Mouse (Mus musculus) cerebellum, adult (tissue): Measurements from ENCODE around the gene Smco4.
"Not testable (repeated sequence)": the region's sequence is repeated elsewhere in the genome, so short reads cannot be mapped to it uniquely, and the experiment has no call there.

Experiments used
- ATAC-seq: cut with Nextera tagmentation; 2 replicates; pipeline ENCODE4 v1.9.2; 2017; ENCODE audit warnings: mild to moderate bottlenecking, moderate library complexity, mixed read lengths; ENCODE audit not compliant: insufficient number of reproducible peaks, low FRiP score, low TSS enrichment

The Smco4 gene

GRCm38 (mm10) chr9:15536861-15537426 is 43.7 kb downstream of the Smco4 start:
- ATAC-seq = no peak

- no peak for ATAC-seq
Measured at GRCm38 (mm10) chr9:15537455-15538048, 44.3 kb downstream of the Smco4 start.

- ATAC-seq = no peak
Measured at GRCm38 (mm10) chr9:15538979-15539533, 45.8 kb downstream of the Smco4 start.

- no peak for ATAC-seq
Measured at GRCm38 (mm10) chr9:15541735-15542354, 48.6 kb downstream of the Smco4 start.

- no peak for ATAC-seq
Measured at GRCm38 (mm10) chr9:15550461-15550961, 57.3 kb downstream of the Smco4 start.

GRCm38 (mm10) chr9:15551073-15551472 is 57.8 kb downstream of the Smco4 start:
- not testable (repeated sequence) for ATAC-seq

- ATAC-seq = no peak
Measured at GRCm38 (mm10) chr9:15551933-15552851, 59.0 kb downstream of the Smco4 start.

- ATAC-seq = no peak
Measured at GRCm38 (mm10) chr9:15553322-15553721, 60.1 kb downstream of the Smco4 start.

GRCm38 (mm10) chr9:15560451-15560850 is 67.2 kb downstream of the Smco4 start:
- no peak for ATAC-seq

GRCm38 (mm10) chr9:15562353-15562752 is 69.1 kb downstream of the Smco4 start:
- no peak for ATAC-seq

- no peak for ATAC-seq
Measured at GRCm38 (mm10) chr9:15574750-15575454, 81.7 kb downstream of the Smco4 start.

GRCm38 (mm10) chr9:15578427-15578826 is 85.2 kb downstream of the Smco4 start:
- no peak for ATAC-seq

- ATAC-seq = no peak
Measured at GRCm38 (mm10) chr9:15578946-15579345, 85.7 kb downstream of the Smco4 start.

GRCm38 (mm10) chr9:15580176-15580575 is 86.9 kb downstream of the Smco4 start:
- ATAC-seq = no peak

GRCm38 (mm10) chr9:15582026-15582425 is 88.8 kb downstream of the Smco4 start:
- ATAC-seq = no peak

GRCm38 (mm10) chr9:15584209-15584608 is 91.0 kb downstream of the Smco4 start:
- no peak for ATAC-seq

GRCm38 (mm10) chr9:15585956-15586355 is 92.7 kb downstream of the Smco4 start:
- no peak for ATAC-seq

- no peak for ATAC-seq
Measured at GRCm38 (mm10) chr9:15587157-15587854, 94.1 kb downstream of the Smco4 start.

- ATAC-seq = no peak
Measured at GRCm38 (mm10) chr9:15594148-15594547, 100.9 kb downstream of the Smco4 start.
